Mouse (Mus musculus) lung, embryonic 15.5 days (tissue): ENCODE measurements around the gene 4933430I17Rik. TPM values are rescaled to one million over a fixed set of nuclear protein-coding genes. Genes with fewer than 3 reads are reported as not detected.
A peak's percentile ranks its signal among the peaks of the same experiment; 100 is the strongest.

Experiments
- ATAC-seq: fragments of 200-750 bp; cut with Nextera tagmentation; 2 replicates; pipeline ENCODE4 v1.8.0; 2017; ENCODE audit warnings: moderate number of reproducible peaks, borderline replicate concordance; ENCODE audit not compliant: low FRiP score, low TSS enrichment; ENCODE audit errors: extremely low read depth
- H3K27ac ChIP-seq: fragments of 300-500 bp; sonication (generic); 2 replicates; pipeline ENCODE4 v1.5.1; 2015; ENCODE audit warnings: moderate library complexity, mild to moderate bottlenecking, inconsistent platforms
- H3K27me3 ChIP-seq: fragments of 300-500 bp; sonication (generic); 2 replicates; pipeline ENCODE4 v1.6.1; 2015; ENCODE audit warnings: inconsistent platforms
- H3K36me3 ChIP-seq: fragments of 300-500 bp; sonication (generic); 2 replicates; pipeline ENCODE4 v1.6.1; 2015; ENCODE audit warnings: inconsistent platforms
- H3K4me1 ChIP-seq: fragments of 300-500 bp; sonication (generic); 2 replicates; pipeline ENCODE4 v1.6.1; 2015; ENCODE audit warnings: inconsistent platforms
- H3K4me2 ChIP-seq: fragments of 300-500 bp; sonication (generic); 2 replicates; pipeline ENCODE4 v1.6.1; 2015; ENCODE audit warnings: inconsistent platforms, mild to moderate bottlenecking, moderate library complexity
- H3K4me3 ChIP-seq: fragments of 300-500 bp; sonication (generic); 2 replicates; pipeline ENCODE4 v1.5.1; 2015; ENCODE audit warnings: mild to moderate bottlenecking, inconsistent platforms
- H3K9ac ChIP-seq: fragments of 300-500 bp; sonication (generic); 2 replicates; pipeline ENCODE4 v1.6.1; 2015; ENCODE audit warnings: inconsistent platforms
- H3K9me3 ChIP-seq: fragments of 300-500 bp; sonication (generic); 2 replicates; pipeline ENCODE4 v1.6.1; 2016; ENCODE audit warnings: inconsistent platforms
- WGBS: fragments of 180-500 bp; shearing (Covaris S2); methylation state at CpG from one replicate; pipeline ENCODE4 v1.1.7; 2015; 5-methylcytosine and 5-hydroxymethylcytosine counted together
- polyA plus RNA-seq: library from polyadenylated mRNA; unstranded; fragments of >200 nt; fragmentation: Nextera tagmentation; extraction: Ambion mirVana; gene quantifications from 2 replicates; pipeline ENCODE4 v1.2.1, GENCODE M21; 2015

4933430I17Rik gene
- polyA plus RNA-seq, 1 experiment from 2014 or later = 0.72 TPM

DNA sequence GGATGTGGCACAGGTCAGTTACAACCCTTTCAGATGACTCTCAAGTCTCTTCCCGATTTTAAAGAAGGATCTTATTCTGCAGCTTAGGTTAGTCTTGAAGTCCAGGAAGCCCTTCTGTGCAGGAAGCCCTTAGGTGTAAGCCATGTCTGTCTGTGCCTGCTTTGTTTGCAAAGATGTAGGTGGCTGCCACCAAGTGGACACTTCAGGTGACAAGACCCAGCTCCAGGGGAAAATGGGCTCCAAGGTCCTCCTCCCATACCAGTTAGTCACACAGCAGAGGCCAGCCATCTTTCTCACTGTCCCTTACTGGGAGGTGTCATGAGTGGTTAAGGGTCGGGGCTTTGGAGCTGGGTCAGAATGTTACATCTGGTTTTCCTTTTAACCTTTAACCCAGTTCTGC lies 18.4 kb upstream of the 4933430I17Rik start:
- no peaks in the 10 kb centered on the region for H3K27me3 ChIP-seq
- no peak for ATAC-seq
- no peak overlapping the region for H3K4me3 ChIP-seq
- H3K27ac ChIP-seq = no peak overlapping the region
- H3K4me1 ChIP-seq = peaks cover 10% of the 10 kb centered on the region; the same call in 1 of the 2 replicates
- no peak overlapping the region for H3K4me2 ChIP-seq
- WGBS = 59% methylated on average over 2 of the region's 2 CpGs
- H3K9ac ChIP-seq = no peak overlapping the region
- peaks cover 48% of the 10 kb centered on the region for H3K36me3 ChIP-seq
- no peaks in the 10 kb centered on the region for H3K9me3 ChIP-seq

DNA sequence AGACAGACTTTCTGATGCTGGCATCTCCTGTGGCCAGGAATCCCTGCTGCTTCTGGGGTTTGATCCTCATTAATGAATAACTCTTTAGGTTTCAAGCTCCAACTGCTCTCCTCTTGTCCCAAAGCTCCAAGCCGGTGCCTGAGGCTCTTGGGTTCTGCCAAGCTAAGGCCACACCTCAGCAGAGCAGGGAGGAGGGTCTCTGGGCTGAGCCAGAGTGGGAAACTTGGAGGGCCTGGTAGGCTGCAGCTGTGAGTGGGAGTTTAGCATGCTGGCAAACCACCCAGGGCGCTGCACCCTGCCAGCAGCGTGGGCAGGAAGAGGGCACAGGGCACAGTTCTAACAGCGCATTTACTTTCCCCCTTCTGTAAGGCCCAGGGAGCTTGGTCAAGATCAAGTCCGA lies 16.3 kb upstream of the 4933430I17Rik start:
- H3K4me1 ChIP-seq = 0 out of 2 replicates have a peak, but pooled peaks cover under 1% of the 10 kb centered on the region

DNA sequence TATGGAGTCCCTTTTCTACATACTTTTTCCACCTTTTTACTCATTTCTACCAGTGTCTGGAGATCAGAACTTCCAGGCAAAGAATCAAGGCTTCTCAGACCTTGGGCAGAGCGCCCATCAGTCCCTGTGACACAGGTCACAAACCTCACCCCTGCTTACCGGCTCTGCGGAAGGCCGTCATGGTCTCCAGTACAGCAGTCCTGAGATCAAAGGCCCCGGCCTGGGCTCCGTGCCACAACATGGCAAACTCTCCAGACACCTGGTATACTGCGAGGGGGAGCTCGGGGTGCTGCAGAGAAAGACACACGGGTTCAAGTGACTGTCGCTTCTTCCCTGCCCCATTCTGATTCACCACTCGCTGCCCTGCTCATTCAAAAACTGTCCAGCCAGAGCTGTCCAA lies 15.2 kb upstream of the 4933430I17Rik start:
- Histone ChIP-seq H3K9ac (no peak overlapping the region), H3K4me1 (peaks cover 8% of the 10 kb centered on the region), H3K27ac (no peak overlapping the region), H3K36me3 (peaks cover 64% of the 10 kb centered on the region), H3K4me3 (no peak overlapping the region), H3K9me3 (no peaks in the 10 kb centered on the region), H3K27me3 (no peaks in the 10 kb centered on the region), H3K4me2 (no peak overlapping the region)
- no peak for ATAC-seq
- 80% methylated on average over 11 of the region's 11 CpGs for WGBS

More for the DNA sequence above, 16.3 kb upstream of the 4933430I17Rik start:
- H3K4me2 ChIP-seq = no peak overlapping the region
- WGBS = 89% methylated on average over 5 of the region's 5 CpGs
- H3K9ac ChIP-seq = no peak overlapping the region
- no peaks in the 10 kb centered on the region for H3K27me3 ChIP-seq
- H3K9me3 ChIP-seq = no peaks in the 10 kb centered on the region
- no peak for ATAC-seq
- no peak overlapping the region for H3K27ac ChIP-seq
- H3K36me3 ChIP-seq = peaks cover 64% of the 10 kb centered on the region
- H3K4me3 ChIP-seq = no peak overlapping the region

DNA sequence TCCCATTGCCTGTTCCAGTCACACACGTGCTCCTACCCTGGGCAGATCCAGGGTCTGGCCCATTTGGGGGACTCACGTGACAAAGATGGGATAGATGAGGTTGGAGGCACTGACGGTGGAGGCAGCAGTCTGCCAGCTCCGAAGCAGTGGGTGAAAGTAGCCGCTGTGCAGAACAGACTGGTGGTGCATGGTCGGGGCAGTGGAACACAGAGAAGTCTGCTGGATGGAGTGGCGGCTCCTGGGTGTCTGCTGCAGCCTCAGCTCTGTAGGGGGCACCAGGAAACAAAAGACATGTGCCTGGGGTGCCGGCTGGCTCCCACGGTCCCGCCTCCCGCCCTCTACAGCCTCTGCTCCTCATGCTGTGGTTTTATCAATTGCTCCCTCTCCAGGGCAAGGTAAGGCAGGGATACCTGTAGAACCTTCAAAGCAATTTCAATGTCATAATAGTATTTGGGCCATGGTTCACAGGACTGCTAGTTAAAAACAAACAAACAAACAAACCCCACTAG lies 11.1 kb upstream of the 4933430I17Rik start:
- Histone ChIP-seq H3K9me3 (no peaks in the 10 kb centered on the region), H3K27me3 (no peaks in the 10 kb centered on the region), H3K9ac (no peak overlapping the region), H3K4me3 (no peak overlapping the region), H3K36me3 (peaks cover 44% of the 10 kb centered on the region), H3K4me1 (peaks cover 49% of the 10 kb centered on the region), H3K27ac (no peak overlapping the region), H3K4me2 (no peak overlapping the region)
- no peak for ATAC-seq
- 57% methylated on average over 11 of the region's 11 CpGs for WGBS

DNA sequence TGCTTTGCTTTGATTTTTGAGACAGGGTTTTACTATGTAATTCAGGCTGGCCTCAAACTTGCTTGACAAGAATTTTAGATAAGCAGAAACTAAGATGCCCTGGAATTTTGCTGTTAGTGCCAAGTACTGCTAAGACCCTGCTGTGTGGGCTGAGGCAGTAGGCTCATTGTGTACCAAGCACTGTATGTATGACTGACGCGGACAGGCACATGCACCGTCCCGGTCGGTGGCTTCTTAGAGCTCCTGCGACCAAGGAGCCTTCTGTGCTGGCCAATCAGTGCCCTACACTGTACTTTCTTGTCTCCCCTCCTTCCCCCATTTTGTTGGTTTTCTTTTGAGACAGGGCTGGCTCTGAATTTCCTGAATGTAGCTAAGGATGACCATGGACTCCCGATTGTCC lies 10.2 kb upstream of the 4933430I17Rik start:
- Histone ChIP-seq H3K36me3 (peaks cover 35% of the 10 kb centered on the region), H3K27ac (peak overlapping the region; percentile 89), H3K9me3 (no peaks in the 10 kb centered on the region), H3K27me3 (no peaks in the 10 kb centered on the region), H3K4me3 (no peak overlapping the region), H3K9ac (no peak overlapping the region), H3K4me1 (peaks cover 52% of the 10 kb centered on the region), H3K4me2 (peak overlapping the region; percentile 35; the same call in 1 of the 2 replicates)
- ATAC-seq = no peak
- WGBS = 61% methylated on average over 7 of the region's 7 CpGs

DNA sequence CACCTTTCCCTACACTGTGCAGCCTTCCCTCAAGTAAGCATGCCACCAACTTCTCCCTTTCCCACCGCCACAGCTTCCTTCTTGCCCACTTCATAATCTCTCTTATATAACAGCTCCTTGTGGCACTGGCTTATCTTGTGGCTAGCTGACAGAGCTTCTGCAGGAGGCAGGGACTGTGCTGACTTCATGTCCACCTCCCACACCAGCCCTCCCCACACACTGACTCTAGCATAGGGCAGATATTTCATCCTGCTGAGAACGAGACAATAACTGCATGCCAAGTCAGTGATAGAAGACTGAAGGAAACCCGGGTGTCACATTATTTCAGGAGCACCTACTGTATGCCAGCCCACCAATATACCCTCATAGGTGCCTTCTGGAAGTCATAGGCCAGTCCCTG lies 9.7 kb upstream of the 4933430I17Rik start:
- no peak overlapping the region for H3K9ac ChIP-seq

DNA sequence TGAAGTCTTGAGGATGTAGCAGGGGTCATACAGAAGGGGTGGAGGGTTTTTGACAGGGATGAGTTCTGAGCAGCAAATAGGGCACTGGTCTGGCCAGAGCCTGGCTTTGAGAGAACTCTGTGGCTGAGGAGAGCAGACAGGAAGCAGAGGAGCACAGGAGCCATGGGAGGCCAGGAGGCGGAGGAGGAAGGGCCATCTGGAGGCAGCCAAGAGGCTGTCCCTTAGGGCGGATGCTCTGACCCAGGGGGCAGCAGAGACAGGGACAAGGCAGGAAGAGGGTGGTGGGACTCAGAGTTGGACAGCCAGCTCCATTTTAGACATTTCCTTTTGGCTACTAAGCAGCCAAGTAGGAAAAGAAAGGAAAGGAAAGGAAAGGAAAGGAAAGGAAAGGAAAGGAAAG lies 9.1 kb upstream of the 4933430I17Rik start:
- H3K27me3 ChIP-seq = no peaks in the 10 kb centered on the region
- WGBS = 33% methylated on average over 2 of the region's 2 CpGs
- no peak overlapping the region; the same call in 1 of the 2 replicates for H3K9ac ChIP-seq
- H3K4me3 ChIP-seq = no peak overlapping the region
- H3K27ac ChIP-seq = peak overlapping the region; percentile 89
- no peak for ATAC-seq
- H3K4me1 ChIP-seq = peaks cover 52% of the 10 kb centered on the region
- H3K4me2 ChIP-seq = peak overlapping the region; percentile 35
- H3K9me3 ChIP-seq = no peaks in the 10 kb centered on the region
- H3K36me3 ChIP-seq = peaks cover 24% of the 10 kb centered on the region

More for the DNA sequence above, 9.7 kb upstream of the 4933430I17Rik start:
- Histone ChIP-seq H3K27me3 (no peaks in the 10 kb centered on the region), H3K4me3 (no peak overlapping the region), H3K27ac (peak overlapping the region; percentile 89), H3K36me3 (peaks cover 30% of the 10 kb centered on the region), H3K4me1 (peaks cover 52% of the 10 kb centered on the region), H3K4me2 (peak overlapping the region; percentile 35; the same call in 1 of the 2 replicates), H3K9me3 (no peaks in the 10 kb centered on the region)
- 57% methylated on average over 3 of the region's 3 CpGs for WGBS
- ATAC-seq = no peak

DNA sequence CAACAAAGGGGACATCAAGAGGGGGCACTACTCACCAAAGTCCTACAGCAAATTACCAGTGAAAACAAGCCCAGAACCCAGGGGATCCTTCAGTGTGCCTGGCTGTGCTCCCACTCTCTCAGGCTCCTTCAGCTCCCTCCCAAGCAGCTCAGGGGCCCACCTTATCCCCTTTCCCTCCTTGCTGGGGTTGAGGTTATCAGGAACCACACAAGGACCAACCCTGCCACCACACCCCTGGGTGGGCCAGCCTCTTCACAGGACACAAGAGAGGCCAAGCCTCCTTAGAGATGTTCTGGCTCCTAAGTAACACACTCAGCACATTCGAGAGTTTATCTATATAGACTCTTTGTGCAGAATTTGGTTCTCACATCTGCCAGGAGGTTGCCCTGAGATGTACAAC lies 8.6 kb upstream of the 4933430I17Rik start:
- peak; percentile 21; the same call in 1 of the 2 replicates for ATAC-seq
- Histone ChIP-seq H3K4me1 (peaks cover 52% of the 10 kb centered on the region), H3K9me3 (no peaks in the 10 kb centered on the region), H3K9ac (no peak overlapping the region), H3K4me3 (no peak overlapping the region), H3K27me3 (no peaks in the 10 kb centered on the region), H3K27ac (peak overlapping the region; percentile 89), H3K4me2 (peak overlapping the region; percentile 35), H3K36me3 (peaks cover 21% of the 10 kb centered on the region)
- 52% methylated on average over 1 of the region's 1 CpGs for WGBS

DNA sequence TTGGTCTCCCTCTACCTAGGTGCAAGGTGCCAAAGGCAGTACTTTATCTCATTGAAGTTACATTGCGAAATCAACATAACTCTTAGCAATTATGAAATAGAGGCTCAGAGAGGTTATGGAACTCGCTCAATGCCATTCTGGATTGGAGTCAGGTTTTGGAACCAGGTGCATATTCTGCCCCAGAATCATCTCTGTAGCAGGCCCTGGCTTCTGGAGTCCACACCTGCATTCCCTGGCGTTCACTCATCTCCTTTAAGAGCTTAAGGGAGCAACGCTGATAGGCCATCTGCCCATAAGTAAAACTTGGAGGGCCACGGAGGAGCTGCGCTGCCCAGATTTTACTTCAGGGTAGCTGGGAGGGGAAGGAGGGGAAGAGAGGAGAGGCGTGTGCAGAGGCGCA lies 8.1 kb upstream of the 4933430I17Rik start:
- Histone ChIP-seq H3K4me2 (peak overlapping the region; percentile 75; the same call in 1 of the 2 replicates), H3K9ac (no peak overlapping the region), H3K9me3 (no peaks in the 10 kb centered on the region), H3K27ac (peak overlapping the region; percentile 89), H3K36me3 (peaks cover 18% of the 10 kb centered on the region), H3K4me1 (peaks cover 52% of the 10 kb centered on the region), H3K4me3 (no peak overlapping the region), H3K27me3 (no peaks in the 10 kb centered on the region)
- ATAC-seq = no peak
- WGBS = 71% methylated on average over 8 of the region's 8 CpGs

DNA sequence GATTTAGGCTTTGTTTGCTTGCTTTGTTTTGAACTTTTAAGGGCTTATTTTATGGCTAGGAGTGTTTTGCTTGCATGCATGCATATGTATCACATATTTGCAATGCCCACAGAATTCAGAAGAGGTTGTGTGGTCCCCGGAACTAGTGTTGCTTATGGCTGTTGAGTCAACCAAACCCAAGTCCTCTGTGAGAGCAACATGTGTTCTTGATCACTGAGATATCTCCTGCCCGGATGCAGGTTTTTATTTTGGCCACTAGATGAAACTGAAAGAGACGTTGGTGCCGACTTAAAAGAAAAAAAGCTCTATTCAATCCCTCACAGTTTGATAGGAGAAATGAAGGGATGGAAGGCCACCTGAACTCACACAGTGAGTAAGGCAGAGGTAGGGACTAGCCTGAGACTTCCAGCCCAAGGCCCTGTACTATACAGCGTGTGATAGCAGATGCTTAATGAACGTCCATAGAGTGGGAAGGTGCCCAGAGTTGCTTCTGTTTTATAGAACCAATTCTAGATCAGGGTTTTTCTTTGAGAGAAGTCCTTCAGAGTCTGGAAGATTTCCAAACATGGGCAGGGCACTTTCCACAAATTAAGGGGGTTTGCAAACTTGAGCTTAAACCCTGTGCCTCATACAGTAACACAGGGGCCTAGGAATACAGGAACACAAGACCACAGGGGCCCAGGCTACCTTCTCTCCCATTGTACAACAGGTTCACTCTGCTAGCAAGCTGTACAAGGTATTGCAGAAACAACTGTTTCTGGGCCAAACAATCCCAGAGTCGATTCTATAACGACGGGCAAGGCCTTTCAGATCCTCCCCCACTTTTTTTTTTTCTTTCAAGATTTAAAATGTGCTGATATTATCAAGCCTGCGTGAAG lies 7.4 kb upstream of the 4933430I17Rik start:
- Histone ChIP-seq H3K9ac (0 out of 2 replicates have a peak overlapping the region, but pooled peaks have one; percentile 66), H3K27me3 (no peaks in the 10 kb centered on the region), H3K4me2 (peak overlapping the region; percentile 75), H3K9me3 (no peaks in the 10 kb centered on the region), H3K4me3 (peak overlapping the region; percentile 75), H3K27ac (peak overlapping the region; percentile 89), H3K36me3 (peaks cover 17% of the 10 kb centered on the region), H3K4me1 (peaks cover 52% of the 10 kb centered on the region)
- 67% methylated on average over 10 of the region's 10 CpGs for WGBS
- no peak for ATAC-seq

DNA sequence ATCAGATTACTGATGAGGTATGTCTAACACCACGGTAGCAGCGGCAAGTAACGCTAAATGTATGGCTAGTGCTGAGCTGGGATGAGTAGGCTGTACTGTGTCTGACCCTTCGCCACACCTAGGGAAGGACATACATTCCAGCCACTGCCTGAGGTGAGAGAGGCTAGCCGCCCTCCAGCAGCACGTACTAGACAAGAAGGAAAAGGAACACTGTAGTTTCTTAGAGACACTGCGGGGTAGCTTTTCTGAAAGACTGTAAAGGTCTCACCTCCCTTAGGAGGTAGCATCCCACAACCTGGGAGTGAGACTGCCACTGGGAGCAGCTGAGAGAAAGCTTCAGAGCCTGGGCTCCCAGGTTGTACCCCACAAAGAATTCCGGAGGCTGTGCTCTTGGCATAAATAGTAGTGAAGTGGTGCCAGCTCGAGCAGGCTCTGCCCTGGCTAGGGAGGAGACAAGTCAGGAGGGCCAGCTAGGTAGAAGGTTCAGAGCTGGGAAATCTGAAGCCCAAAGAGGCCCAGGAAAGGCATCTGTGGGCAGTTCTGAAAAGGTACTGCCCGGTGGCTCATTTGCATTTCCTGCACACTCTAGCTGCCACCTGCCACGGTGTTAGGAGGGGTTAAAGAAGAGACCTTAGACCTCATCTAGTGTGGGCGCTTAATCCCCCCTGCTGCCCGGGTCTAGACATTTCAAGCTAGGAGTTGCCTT lies 6.6 kb upstream of the 4933430I17Rik start:
- Histone ChIP-seq H3K9me3 (no peaks in the 10 kb centered on the region), H3K4me2 (peak overlapping the region; percentile 75), H3K4me1 (peaks cover 56% of the 10 kb centered on the region), H3K9ac (peak overlapping the region; percentile 66), H3K27me3 (no peaks in the 10 kb centered on the region), H3K36me3 (peaks cover 18% of the 10 kb centered on the region), H3K27ac (peak overlapping the region; percentile 89), H3K4me3 (peak overlapping the region; percentile 75)
- peak; percentile 5; the same call in 1 of the 2 replicates for ATAC-seq
- WGBS = 30% methylated on average over 13 of the region's 13 CpGs
